Mouse (Mus musculus) limb, embryonic 11.5 days (tissue): ENCODE measurements around the gene Krt1. TPM values are rescaled to one million over a fixed set of nuclear protein-coding genes. Genes with fewer than 3 reads are reported as not detected.

Experiments used
- ATAC-seq: fragments of 200-750 bp; cut with Nextera tagmentation; 2 replicates; pipeline ENCODE4 v1.8.0; 2017; ENCODE audit warnings: low read depth; ENCODE audit not compliant: insufficient number of reproducible peaks, low FRiP score, low TSS enrichment
- DNase-seq: peaks from one replicate; pipeline ENCODE4 v3.0.0-alpha.2; 2015; ENCODE audit warnings: low spot score
- H3K27ac ChIP-seq: fragments of 300-500 bp; sonication (generic); replicated peaks from 2 replicates; pipeline ENCODE4 v1.5.1; 2014; ENCODE audit warnings: low read depth, mild to moderate bottlenecking, low read length
- H3K27me3 ChIP-seq: fragments of 300-500 bp; sonication (generic); 2 replicates; pipeline ENCODE4 v1.6.1; 2014; ENCODE audit warnings: mild to moderate bottlenecking, low read length, mixed read lengths; ENCODE audit not compliant: control insufficient read depth, insufficient read depth
- H3K36me3 ChIP-seq: fragments of 300-500 bp; sonication (generic); 2 replicates; pipeline ENCODE4 v1.6.1; 2014; ENCODE audit warnings: mild to moderate bottlenecking, low read length, moderate library complexity, mixed read lengths; ENCODE audit not compliant: control insufficient read depth, insufficient read depth
- H3K4me1 ChIP-seq: fragments of 300-500 bp; sonication (generic); 2 replicates; pipeline ENCODE4 v1.6.1; 2014; ENCODE audit warnings: low read length, mixed read lengths; ENCODE audit not compliant: control insufficient read depth, insufficient read depth
- H3K4me2 ChIP-seq: fragments of 300-500 bp; sonication (generic); 2 replicates; pipeline ENCODE4 v1.6.1; 2014; ENCODE audit warnings: low read depth, mild to moderate bottlenecking, moderate library complexity; ENCODE audit not compliant: severe bottlenecking
- H3K4me3 ChIP-seq: fragments of 300-500 bp; sonication (generic); 2 replicates; pipeline ENCODE4 v1.5.1; 2014; ENCODE audit warnings: low read depth, low read length
- H3K9ac ChIP-seq: fragments of 300-500 bp; sonication (generic); 2 replicates; pipeline ENCODE4 v1.6.1; 2014; ENCODE audit warnings: mild to moderate bottlenecking, low read length
- H3K9me3 ChIP-seq: fragments of 300-500 bp; sonication (generic); 2 replicates; pipeline ENCODE4 v1.6.1; 2016; ENCODE audit warnings: low read length; ENCODE audit not compliant: control insufficient read depth
- WGBS: fragments of 180-500 bp; shearing (Covaris S2); extraction: QIAGEN DNeasy Blood & Tissue Kit; methylation state at CpG from one replicate; pipeline ENCODE4 v1.1.7; 2014; 5-methylcytosine and 5-hydroxymethylcytosine counted together
- polyA plus RNA-seq: library from polyadenylated mRNA; unstranded; fragments of >200 nt; fragmentation: Nextera tagmentation; extraction: Ambion mirVana; gene quantifications from 2 replicates; pipeline ENCODE4 v1.2.1, GENCODE M21; 2014

Gene Krt1
- polyA plus RNA-seq, 1 experiment from 2014 or later: 0.61 TPM

DNA sequence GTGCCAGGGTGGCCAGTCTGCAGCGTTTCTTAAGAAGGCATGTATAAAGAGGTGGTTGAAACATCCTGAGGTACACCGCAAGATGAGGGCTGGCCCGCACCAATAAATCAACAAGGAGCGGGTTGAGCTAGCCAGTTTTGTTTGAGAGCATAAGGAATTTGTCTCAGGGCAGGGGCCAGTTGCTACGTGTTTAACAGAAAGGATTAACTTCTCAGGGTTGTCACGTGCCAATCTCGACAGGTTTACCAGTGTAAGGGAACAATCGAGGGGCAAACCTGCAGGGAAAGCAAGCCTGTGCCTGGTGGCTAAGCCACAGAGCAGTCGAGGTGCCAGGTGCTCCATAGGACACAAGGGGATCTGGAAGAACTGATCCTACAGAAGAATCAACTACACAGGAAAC is 7.4 kb downstream of the Krt1 start:
- Histone ChIP-seq H3K4me3 (no peak overlapping the region), H3K9ac (no peak overlapping the region), H3K4me1 (no peaks in the 10 kb centered on the region), H3K9me3 (no peaks in the 10 kb centered on the region), H3K4me2 (no peak overlapping the region), H3K27ac (no peak overlapping the region), H3K27me3 (0 out of 2 replicates have a peak, but pooled peaks cover 3% of the 10 kb centered on the region), H3K36me3 (no peaks in the 10 kb centered on the region)
- ATAC-seq (no peak), DNase-seq (no peak)
- WGBS: 64% methylated on average over 9 of the region's 9 CpGs

DNA sequence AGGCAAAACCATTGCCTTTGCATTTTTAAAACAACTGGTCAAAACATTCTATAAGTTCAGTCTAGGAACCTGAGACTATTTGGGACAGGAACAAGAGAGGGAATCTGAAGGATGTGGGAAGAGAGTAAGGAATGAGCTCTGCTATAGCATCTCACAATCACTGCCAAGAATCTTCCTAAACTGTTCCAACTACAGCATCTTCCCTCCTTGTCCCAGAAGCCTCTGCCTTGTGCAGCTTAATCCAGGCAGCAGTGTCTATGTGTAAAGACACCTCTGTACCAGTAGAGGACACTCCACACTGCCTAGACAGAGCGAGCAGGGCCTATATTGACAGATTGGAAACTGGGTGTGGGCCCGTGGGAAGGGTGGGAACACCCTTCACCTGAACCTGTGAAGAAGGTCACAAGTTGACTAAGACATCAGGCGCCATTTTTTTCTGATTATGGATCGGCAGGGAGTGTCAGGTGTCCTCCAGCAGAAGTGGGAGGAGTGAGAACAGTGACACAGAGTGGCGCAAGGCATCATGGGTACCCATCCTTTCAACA is 15.7 kb downstream of the Krt1 start:
- Histone ChIP-seq H3K9ac (no peak overlapping the region), H3K9me3 (no peaks in the 10 kb centered on the region), H3K27me3 (no peaks in the 10 kb centered on the region), H3K4me2 (no peak overlapping the region), H3K27ac (no peak overlapping the region), H3K4me1 (no peaks in the 10 kb centered on the region), H3K4me3 (no peak overlapping the region), H3K36me3 (no peaks in the 10 kb centered on the region)
- DNase-seq (no peak), ATAC-seq (no peak)
- 65% methylated on average over 5 of the region's 5 CpGs for WGBS

DNA sequence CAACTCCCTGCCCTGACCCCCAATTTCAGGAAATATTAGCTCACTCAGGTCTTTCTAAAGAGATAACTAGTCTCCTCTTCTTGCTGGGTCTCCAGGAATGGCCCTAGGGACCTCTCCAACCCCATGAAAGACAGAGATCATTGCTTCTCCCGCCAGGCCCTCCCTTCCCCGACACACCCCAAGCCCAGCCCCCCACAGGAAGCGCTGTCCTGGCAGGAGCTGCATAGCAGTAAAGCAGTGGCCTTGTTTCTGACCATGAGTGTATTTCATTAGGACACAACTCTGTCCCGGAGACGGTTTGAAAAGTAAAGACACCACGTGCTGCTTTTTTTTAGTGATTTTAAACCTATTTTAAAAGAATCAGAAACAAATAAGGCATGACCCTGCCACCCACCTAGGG is 17.5 kb downstream of the Krt1 start:
- Histone ChIP-seq H3K27ac (no peak overlapping the region), H3K9me3 (no peaks in the 10 kb centered on the region), H3K36me3 (no peaks in the 10 kb centered on the region), H3K4me2 (no peak overlapping the region), H3K4me3 (no peak overlapping the region), H3K9ac (no peak overlapping the region), H3K4me1 (no peaks in the 10 kb centered on the region), H3K27me3 (no peaks in the 10 kb centered on the region)
- WGBS: 32% methylated on average over 6 of the region's 6 CpGs
- DNase-seq (no peak), ATAC-seq (no peak)

DNA sequence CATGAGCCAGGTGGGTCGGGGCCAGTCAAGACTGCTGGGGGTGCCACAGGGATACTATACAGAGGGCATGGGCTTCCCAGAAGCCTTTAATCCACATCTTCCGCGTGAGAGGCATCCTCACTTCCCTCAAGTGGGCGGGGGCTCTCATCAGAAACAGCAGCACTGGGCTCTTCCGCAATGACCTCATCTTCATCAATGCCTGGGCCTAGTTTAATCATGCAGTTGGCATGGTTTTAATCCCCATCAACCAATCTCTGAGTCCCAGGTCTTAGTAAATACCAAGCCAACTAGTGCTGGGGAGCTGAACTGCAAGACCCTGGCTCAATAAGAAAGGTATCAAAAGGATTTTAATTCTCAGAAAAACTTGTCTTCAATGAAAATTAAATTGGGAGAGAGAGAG is 21.2 kb downstream of the Krt1 start:
- ATAC-seq: no peak
- Histone ChIP-seq H3K36me3 (no peaks in the 10 kb centered on the region), H3K4me2 (no peak overlapping the region), H3K4me1 (no peaks in the 10 kb centered on the region), H3K27ac (no peak overlapping the region), H3K9me3 (no peaks in the 10 kb centered on the region), H3K27me3 (no peaks in the 10 kb centered on the region), H3K4me3 (no peak overlapping the region), H3K9ac (no peak overlapping the region)
- 79% methylated on average over 5 of the region's 5 CpGs for WGBS
- DNase-seq: no peak

DNA sequence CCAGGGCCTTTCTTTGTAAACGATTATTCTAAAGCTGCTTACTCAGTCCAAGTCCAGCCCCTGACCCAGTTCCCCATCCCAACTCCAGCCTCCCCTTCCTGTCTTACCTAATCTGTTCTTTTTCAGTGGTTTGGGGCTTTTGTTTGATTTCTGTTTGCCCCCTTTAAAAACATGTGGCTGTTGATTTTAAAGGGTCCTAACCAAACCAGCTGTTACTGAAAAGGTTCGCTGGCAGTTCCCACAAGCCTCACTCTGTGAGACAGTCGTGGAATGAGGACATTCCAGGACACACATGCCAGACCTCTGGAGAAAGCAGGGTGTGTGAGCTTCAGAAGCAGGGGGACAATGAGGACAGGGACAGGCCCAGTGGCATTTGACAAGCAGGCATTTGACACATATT is 28.8 kb downstream of the Krt1 start:
- no peaks in the 10 kb centered on the region for H3K9me3 ChIP-seq
- no peak overlapping the region for H3K9ac ChIP-seq
- no peak overlapping the region for H3K4me3 ChIP-seq
- DNase-seq: no peak
- no peak for ATAC-seq
- H3K27ac ChIP-seq: no peak overlapping the region
- H3K27me3 ChIP-seq: no peaks in the 10 kb centered on the region
- H3K4me2 ChIP-seq: no peak overlapping the region
- H3K4me1 ChIP-seq: no peaks in the 10 kb centered on the region
- 37% methylated on average over 3 of the region's 3 CpGs for WGBS
- H3K36me3 ChIP-seq: no peaks in the 10 kb centered on the region

DNA sequence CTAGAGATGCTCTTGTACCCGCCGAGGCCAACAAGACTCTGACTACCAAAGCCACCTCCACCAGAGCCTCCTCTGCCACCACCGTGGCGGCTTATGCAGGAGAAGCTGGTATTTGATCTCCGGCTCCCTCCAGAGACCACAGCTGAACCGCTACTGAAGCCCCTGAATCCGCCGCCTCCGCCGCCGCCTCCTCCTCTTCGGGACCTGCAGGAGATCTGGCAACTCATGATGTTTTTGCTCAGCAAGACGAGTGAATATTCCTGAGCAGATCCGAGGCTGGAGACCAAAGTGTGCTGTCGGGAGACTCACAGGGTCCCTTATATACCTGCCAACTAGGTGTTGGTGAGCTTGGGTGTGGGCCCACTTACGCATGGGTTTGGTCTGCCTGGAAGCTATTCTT is 32.7 kb downstream of the Krt1 start, which contains the start of gene Krt2:
TSS of gene Krt2 (minus strand) at position 295 of the 400 bp plus-strand sequence.
- no peak within 1 kb of the TSS for H3K4me2 ChIP-seq
- WGBS: 77% methylated on average over 16 of the region's 16 CpGs
- no peak within 1 kb of the TSS for H3K4me3 ChIP-seq
- no peak for ATAC-seq
- no peaks in the 10 kb centered on the region for H3K36me3 ChIP-seq
- no peaks in the 10 kb centered on the region; the same call in 1 of the 2 replicates for H3K9me3 ChIP-seq
- no peaks in the 10 kb centered on the region for H3K4me1 ChIP-seq
- no peak for DNase-seq
- H3K27me3 ChIP-seq: no peaks in the 10 kb centered on the region
- H3K9ac ChIP-seq: no peak within 1 kb of the TSS
- no peak within 1 kb of the TSS for H3K27ac ChIP-seq

DNA sequence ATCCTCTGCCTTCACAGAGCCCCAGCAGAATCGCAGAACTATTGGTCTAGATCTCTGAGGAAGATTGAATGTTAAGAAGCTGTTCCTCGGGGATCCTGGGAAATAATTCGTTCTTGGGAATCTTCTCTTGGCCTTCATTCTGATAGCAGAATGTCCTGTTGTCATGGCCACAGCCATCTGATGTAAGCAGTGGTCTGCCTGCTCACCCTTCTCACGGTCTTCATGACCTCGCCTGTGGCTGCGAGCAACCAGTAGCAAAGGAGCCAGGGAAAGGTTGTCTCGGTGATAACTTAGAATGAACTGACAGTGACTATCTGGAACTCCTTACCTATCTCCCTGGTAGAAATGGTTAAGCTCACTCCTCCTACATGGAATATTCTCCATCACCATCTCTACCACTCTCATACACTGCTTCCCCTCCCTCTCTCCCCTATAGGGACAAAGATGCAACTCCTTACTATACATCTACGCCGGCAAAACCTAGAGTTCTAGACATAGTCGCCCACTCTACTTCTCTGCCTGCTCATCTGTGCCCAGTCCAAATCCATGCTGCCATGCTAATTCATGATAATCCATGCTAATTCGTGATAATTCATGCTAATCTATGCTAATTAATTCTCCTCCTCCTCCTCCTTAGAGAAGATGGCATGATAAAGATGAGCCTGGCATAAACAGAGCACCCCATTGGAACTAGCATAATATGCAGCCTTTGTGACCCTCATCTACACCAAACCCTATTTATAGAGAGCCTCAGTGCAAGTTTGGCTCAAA is 47.4 kb downstream of the Krt1 start:
- Histone ChIP-seq H3K27ac (no peak overlapping the region), H3K36me3 (no peaks in the 10 kb centered on the region), H3K4me3 (no peak overlapping the region), H3K9me3 (no peaks in the 10 kb centered on the region), H3K9ac (no peak overlapping the region), H3K4me1 (no peaks in the 10 kb centered on the region), H3K4me2 (no peak overlapping the region), H3K27me3 (no peaks in the 10 kb centered on the region)
- no peak for DNase-seq
- 87% methylated on average over 11 of the region's 11 CpGs for WGBS
- ATAC-seq: no peak

DNA sequence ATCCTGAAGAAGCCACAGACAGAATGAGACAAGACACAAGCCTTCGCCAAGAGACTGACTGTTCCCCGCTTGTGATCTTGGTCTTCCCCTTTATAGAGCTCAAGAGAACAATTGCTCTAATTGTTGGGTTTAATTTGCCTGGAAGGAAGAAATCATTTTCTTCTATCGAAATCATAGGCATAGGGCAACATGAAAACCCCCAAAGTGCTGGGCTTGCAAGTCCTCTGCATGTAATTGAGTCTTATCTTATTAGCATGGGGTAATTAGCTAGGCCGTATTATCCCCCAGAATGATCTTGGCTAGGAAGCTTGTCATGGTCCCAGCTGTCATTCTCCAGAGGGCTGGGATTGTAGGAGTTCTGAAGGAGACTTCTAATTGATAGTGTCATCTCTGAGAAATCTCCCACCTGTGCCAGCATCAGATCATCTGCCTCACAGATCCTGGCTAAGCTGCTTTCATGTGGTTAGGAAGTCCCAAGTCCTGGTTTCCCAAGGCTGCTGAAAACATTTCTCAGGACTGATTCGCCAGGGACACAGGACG is 48.2 kb downstream of the Krt1 start, which contains the start of gene Krt73:
TSS of gene Krt73 (minus strand) at position 51 of the 540 bp plus-strand sequence.
- Histone ChIP-seq H3K4me1 (no peaks in the 10 kb centered on the region), H3K36me3 (no peaks in the 10 kb centered on the region), H3K9ac (no peak within 1 kb of the TSS), H3K9me3 (no peaks in the 10 kb centered on the region), H3K27me3 (no peaks in the 10 kb centered on the region), H3K27ac (no peak within 1 kb of the TSS), H3K4me3 (no peak within 1 kb of the TSS), H3K4me2 (no peak within 1 kb of the TSS)
- ATAC-seq (no peak), DNase-seq (no peak)
- WGBS: 86% methylated on average over 6 of the region's 6 CpGs
